Mouse (Mus musculus): ENCODE measurements around the gene Kcnmb4.

The Kcnmb4 gene

DNA sequence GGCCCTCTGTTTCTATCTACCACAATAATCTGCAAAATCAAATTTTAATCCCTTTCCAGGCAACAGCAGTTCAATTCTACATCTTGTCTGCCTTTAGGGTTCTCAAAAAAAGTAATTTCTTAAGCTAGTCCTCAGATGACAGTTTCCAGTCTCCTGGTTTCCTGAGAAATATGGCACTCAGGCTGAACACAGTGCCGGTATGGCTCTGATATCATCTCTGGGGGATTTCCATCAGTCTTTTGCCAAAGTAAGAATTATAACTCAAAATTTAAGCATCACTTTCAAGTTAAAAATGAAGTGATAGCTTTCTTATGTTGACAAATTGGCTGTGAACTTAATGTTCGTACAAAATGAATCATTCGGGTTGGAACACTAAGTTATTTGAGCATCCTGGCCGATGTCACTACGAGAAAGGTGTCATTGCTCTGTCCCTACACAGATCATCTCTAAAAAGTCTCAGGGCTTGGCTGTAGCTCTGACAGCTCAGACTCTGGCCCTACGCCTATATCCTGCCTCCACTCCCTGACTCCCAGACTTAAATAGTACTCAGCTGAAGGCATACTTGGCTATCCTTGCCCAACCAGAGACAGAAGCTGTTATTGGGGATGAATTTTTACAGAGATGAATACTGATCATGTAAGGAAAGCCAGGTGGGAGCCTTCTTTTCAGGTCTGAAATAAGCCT is 70.8 kb downstream of the Kcnmb4 start:
- WGBS, result 50% methylated on average over 6 of the region's 6 CpGs

DNA sequence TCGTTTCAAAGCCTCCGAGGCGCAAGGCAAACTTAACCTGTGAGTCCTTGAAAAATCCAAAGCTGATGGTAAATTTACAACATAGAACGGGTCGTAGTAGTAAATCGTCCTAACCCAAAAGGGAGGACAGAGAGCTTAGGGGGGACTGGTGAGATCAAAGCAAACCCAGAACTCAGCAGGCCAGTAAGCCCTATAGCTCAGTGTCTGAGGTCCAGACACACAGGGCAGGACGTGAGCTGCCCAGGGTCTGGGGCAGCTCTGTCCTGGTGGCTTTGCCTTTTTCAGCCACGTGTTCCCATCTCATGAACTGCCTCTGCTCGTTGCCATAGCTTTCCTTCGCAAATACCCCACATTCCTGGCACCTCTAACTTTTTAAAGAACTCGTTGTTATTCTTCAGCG is 75.7 kb downstream of the Kcnmb4 start:
- WGBS, result 56% methylated on average over 12 of the region's 12 CpGs

DNA sequence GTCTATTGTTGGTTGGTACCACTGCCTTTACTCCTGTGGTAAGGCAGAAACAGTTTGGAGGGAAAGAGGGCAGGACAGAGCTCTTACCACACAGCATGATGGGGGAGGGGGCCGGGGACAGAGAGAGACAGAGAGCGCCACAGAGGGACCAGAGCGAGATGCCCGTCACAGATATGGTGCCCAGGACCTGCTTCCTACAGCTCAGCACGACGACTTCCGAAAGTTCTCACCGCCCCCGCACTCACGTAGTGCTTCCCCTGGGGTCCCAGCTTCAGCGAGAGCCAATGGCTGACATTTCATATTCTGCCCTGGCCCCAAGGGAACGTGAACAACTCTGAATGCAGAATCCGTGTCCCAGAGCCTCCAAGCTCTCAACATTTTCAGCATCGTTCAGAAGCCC is 76.1 kb downstream of the Kcnmb4 start:
- WGBS, result 42% methylated on average over 14 of the region's 14 CpGs

DNA sequence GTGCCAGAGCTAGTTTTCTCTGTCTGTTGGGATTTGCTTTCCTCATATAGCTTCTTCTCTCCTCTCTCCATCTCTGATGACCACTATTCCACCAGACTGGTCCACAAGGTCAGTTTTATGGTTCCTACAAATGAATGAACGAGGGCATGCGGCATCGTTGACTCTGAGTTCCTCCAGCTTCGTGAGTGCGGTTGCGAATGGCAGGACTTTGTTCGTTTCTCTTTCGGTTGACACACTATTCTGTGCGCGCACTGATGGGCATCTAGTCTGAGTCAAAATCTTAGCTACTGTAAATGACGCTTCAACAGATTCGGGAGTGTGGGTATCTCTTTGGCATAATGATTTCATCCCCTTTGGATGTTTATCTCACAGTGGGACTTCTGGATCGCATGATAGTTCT is 76.7 kb downstream of the Kcnmb4 start:
- WGBS, result 93% methylated on average over 13 of the region's 13 CpGs

DNA sequence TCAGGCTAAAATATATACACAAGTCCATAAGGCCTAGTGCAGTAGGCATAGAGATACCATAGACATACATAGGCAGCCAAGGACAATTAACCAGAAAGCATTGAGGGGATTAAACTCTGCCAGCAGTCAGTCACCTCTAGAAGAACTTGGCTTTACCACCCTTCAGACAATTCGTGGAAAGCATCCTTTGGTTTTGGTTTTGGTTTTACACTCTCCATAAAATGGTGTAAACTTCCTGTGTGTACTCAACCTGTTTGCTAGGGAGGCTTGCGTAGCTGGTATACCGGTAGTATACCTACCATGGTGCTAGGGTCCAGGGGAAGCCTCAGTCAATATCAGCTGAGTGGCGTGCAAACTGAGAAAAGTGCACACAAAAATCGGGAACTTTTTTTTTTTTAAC is 77.4 kb downstream of the Kcnmb4 start:
- WGBS, result 88% methylated on average over 5 of the region's 5 CpGs

DNA sequence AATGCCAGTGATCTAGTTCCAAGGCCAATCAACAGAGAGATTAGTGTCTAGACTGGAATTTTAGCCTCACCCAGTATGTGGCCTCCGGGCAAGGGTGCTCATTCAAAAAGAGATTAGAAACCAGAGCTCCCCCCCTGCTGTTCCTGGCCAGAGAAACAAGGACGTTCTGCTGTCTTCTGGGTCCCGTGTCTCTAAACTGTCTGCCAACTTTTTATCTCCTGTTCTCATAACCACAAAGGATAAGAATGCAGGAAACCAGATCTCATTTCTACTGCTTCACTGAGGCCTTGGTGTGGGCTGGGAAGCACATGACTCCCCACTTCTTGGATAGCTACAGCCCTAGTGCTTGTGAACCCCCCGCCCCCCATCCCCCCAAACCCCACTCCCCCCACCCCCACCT is 79.1 kb downstream of the Kcnmb4 start:
- 45% methylated on average over 4 of the region's 4 CpGs for WGBS

DNA sequence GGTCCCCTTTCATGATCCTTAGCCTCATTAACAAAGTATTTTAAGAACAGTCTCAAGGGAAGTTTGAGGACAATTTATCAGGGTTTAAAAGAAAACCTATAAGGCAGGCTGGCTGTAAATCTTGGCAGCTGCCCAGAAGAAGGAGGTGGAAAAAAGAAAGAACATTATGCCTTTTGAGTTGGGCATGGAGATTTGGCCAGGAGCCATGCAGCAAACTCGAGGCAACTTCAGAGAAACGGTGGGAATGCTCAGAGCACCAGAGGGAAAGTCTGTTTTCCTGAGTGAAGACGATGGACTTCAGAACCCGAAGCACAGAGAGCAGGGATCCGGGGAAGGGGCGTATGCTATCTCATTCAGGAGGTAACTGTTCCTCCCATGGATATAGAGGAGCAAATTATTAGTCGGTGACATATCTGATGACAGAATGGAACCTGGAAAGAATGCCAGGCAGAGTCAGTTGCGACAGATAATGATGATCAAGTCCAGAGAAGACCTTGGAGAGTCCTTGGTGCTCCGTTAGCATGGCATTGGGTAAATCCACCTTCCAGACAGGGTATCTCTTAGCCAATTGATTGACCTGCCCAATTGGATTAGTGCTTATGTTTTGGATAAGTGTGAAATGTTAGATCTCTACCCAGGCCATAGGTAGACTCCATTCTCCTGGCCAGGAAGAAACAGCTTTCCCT is 79.7 kb downstream of the Kcnmb4 start:
- 56% methylated on average over 9 of the region's 9 CpGs for WGBS

DNA sequence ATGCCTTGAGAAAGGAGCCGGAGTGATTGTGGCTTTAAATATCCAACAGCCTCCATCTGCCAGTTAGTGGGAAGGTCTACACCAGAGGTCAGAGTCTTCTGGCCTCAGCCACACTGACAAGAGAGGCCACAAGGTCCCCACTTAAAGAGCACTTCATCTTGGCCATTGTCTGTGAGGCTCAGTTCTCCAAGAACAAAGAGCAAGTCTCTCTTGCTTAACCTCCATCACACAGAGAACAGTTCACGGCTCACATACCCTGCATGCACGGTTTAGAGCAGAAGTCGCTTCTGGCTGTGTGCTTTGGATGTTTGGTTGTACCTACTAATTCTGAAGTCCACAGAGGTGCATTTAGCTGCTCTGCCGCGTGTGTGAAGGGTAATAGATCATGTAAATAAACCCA is 84.8 kb downstream of the Kcnmb4 start:
- WGBS, result 79% methylated on average over 6 of the region's 6 CpGs

DNA sequence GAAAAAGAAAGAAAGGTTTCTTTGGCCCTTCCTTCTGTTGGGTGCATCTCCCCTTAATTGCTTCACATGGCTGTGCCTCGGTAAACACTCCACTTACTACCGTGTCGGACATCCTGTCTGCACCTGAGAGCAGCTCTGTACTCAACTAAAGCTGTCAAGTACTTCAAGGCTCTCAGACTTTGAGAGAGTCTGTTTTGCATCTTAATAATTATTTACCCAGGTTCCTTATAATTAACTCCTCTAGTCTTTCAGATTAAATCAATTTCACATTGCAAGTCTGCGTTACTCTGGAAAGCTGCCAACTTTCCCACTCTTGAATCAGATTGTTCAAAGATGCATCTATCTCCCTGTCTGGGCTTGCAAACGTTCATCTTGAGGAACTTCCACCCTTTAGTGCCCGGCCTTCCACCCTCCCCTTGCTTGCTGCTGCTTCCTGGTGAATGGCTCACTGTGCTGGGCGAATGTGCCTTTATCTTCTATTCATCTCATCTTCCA is 87.2 kb downstream of the Kcnmb4 start:
- 50% methylated on average over 7 of the region's 7 CpGs for WGBS

DNA sequence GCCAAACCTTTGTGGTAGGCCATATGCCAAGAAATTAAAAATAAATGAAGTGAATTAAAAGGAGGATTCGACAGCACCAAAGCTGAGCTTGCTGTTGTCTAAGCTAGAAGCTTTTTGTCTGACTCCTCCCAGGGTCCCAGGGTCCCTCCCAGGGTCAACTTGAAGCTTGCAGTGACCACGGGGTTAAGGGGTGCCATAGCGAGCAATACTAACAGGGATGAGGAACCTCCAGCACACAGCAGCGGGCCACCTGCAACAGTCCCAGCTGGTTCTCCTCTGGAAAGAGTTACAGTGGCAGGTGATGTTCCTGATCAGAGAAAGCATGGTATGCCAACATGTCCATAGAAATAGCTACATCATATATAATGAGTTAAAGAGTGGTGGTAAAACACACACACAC is 89.3 kb downstream of the Kcnmb4 start:
- 90% methylated on average over 4 of the region's 4 CpGs for WGBS

DNA sequence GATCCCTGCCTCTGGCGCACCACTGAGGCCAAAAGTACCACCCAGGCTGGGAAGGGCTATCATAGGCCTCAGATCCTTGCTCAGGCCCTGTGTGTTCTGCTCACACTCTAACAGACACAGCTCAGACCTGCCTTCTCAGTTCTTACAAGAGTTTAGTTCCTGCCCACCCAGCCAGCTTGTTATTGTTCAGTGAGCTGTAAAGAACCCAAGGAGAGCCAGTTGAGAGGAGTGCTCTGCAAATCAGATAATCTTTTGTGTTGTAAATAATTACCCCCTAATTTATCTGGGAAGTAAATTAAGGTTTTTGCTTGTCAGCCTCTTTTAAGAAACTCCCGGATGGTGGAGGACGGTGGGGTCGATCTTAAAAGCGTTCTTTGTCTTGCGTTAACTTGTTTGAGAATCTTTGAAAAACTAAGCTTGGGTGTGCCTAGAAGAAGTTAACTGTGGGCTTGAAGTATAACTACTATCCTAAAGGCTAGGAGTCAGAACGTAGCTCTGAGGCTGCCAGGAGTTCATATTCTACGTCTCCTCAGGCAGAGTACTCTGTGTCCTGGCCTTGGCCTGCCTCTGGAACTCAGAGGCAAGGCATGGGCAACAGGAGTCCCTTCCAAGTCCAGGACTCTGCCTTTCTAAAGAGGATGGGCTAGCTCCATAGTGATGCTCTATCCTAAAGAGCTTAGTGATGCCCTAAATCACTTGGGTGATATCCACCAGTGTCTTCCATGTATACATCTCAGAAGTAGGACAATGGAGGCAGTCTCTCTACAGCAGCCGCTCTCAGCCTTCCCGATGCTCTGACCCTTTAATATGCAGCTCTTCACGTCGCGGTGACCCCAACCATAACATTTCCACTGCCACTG is 90.6 kb downstream of the Kcnmb4 start:
- 91% methylated on average over 13 of the region's 13 CpGs for WGBS

DNA sequence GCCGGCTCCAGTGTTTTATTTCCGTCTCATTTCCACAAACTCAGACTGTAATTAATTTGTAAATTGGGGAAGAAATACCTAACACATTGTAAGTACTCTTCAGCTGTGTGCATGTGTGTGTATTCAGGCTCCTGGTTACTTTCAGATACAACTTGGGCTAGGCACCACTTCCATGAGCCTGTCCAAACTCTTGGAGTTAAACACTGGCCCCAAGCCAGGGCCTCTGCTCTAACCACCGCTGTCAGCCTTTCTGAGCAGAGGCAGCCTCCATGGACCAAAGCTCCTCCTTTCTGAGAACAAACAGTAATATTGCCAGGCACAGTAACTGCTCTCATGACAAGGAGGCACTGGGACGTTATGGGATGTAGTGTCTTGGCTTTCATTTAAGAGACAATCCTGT is 96.8 kb downstream of the Kcnmb4 start:
- WGBS, result 65% methylated on average over 4 of the region's 4 CpGs

DNA sequence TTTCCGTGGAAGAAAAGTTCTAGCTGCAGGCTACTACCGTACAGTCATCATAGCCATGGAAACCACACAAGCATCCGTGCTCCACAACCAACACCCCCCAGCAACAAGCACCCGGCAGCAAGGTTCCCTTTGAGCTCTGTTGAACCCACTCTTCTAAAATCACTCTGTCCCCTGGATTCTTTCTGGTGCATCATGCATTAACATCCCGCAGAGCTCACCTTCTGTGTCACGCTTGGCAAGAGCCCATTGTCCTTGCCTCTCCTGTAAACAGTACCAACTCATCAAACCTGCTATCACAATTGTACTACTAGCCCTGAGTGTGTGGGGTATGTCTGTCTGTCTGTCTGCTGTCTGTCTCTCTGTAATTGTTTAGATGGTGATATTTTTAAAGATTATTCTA is 99.6 kb downstream of the Kcnmb4 start:
- WGBS, result 87% methylated on average over 6 of the region's 6 CpGs

DNA sequence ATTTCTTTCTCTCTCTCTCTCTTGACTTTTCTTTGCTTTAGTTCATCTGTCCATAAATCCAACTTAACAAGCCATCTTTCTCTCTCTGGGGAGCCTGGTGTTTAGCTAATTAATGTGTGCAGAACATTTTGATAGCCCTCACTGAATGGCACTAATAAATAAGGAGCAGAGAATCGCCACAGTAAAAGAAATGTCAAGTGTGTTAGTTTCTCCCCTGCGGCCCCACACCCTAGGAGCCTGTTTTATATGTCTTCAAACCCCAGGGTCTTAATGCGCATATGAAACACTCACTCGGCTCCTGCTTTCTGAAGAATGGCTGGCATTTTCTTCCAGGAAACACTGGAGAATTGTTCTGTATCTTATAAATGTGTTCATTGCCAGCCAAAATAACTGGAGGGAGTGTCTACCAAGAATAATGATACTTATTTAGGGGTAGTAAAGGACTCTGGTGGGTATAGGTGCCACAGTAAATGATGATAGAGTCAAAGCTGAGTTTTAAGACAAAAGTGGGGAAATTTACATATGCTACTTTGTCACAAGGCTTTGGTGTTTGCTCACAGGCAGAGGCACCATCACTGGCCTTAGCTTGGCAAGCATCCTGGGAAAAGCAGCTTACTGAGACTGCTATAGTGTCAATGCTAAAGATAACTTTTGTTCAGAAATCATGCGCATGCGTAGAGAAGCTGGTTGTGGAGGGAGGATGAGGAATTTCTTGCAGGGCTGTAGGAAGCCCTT is 102.5 kb downstream of the Kcnmb4 start:
- 41% methylated on average over 6 of the region's 6 CpGs for whole genome bisulfite sequencing
